Mouse (Mus musculus): Measurements from ENCODE around the gene Slc23a3.

- no peak for TF ChIP-seq CTCF (IDR thresholded peaks at IDR 0.05; ENCODE audit: borderline replicate concordance, insufficient read depth, low read depth, low read length)
- TF ChIP-seq POLR2A (IDR thresholded peaks at IDR 0.05; ENCODE audit: borderline replicate concordance, insufficient read depth, low read length), result no peak
Observed at GRCm38 (mm10) chr1:75136293-75136692, 2.6 kb upstream of the Slc23a3 start.
